Mouse (Mus musculus) cerebellum, adult 2 months (tissue): ENCODE measurements around the gene Pdzd3.
"Not testable (repeated sequence)": the region's sequence is repeated elsewhere in the genome, so short reads cannot be mapped to it uniquely, and the experiment has no call there.

Experiments used
- CTCF ChIP-seq: fragments of 200-500 bp; IDR thresholded peaks from 2 replicates; pipeline ENCODE4 v1.5.1; 2011; ENCODE audit warnings: low read depth, mild to moderate bottlenecking, control low read depth, low read length, moderate library complexity, borderline replicate concordance; ENCODE audit not compliant: insufficient read depth
- POLR2A ChIP-seq: fragments of 200-500 bp; IDR thresholded peaks from 2 replicates; pipeline ENCODE4 v1.6.1; 2011; ENCODE audit warnings: low read length, control low read depth, borderline replicate concordance; ENCODE audit not compliant: insufficient read depth

DNA sequence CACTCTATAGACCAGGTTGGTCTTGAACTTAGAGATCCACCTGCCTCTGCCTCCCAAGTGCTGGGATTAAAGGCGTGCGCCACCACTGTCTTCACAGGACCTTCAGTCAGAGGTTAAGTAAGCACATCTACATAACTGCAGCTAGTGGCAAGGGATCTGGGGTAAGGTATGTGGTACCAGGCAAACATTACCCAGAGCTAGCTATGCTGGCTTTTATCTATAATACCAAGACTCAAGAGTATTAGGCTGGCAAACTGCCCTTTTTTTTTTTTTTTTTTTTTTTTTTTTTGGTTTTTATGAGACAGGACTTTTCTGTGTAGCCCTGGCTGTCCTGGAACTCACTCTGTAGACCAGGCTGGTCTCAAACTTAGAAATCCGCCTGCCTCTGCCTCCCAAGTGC, 48.7 kb upstream of the Pdzd3 start:
- not testable (repeated sequence) for TF ChIP-seq CTCF, POLR2A
